Mouse (Mus musculus): ENCODE results near the gene Dbp. TPM values are rescaled to one million over a fixed set of nuclear protein-coding genes. Genes with fewer than 3 reads are reported as not detected.

The Dbp gene
- polyA plus RNA-seq, 1 experiment from 2014 or later, result 3.6 TPM

DNA sequence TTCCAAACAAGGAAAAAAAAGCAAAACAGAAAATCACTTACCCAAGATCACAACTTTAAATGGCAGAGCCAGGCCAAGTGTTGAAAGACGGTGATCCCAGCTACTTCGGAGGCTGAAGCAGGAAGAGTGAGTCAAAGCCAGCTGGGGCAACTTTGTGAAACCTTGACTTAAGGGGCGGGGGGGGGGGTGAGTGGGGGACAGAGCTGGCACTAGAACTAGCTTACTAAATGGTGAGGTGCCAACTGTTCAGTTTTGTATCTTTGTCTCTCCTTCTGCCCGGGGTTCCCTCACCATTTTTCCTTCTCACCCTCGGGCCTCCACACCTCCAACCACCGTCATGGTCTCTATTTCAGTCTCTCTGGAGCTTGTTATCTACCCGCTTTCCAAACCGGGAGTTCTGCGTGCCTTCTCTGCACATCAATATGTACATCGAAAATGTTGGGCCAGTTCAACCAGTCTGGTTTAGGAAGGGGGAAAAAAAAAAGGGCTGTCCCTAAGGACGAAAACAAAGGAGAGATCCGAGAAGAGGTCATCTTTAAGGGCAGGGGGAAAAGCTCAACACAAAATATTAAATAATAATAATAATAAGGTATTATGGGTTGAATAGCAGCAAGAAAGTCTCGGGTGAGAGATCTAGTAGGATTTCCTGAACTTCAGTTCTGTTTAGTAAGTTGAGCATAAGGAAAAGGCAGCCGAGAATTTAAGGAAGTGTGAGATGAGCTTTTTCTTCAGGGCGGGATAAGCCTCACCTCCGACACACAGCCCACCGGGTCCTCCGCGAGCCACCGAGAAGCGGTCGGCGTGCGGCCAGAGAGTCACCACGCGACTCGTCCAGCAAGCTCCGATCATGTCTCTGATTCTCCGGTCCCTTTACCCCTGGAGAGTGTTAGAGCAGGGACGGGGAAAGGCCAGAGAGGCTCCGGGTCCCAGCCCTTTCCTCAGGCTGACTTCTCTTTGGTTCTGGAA lies 12.3 kb downstream of the Dbp start:
- ATAC-seq (peak; percentile 20), DNase-seq (no peak)
- WGBS (ENCODE audit: insufficient replicate concordance), result 6% methylated on average over 31 of the region's 31 CpGs
- Histone ChIP-seq H3K9me3 (ENCODE audit: low read length) (no peaks in the 10 kb centered on the region), H3K27ac (ENCODE audit: low read depth) (peak overlapping the region; percentile 94), H3K4me2 (ENCODE audit: low read depth, low read length) (peak overlapping the region; percentile 89), H3K4me3 (ENCODE audit: low read depth, low read length) (peak overlapping the region; percentile 84), H3K9ac (replicated peaks) (peak overlapping the region; percentile 97), H3K4me1 (ENCODE audit: insufficient read depth) (peaks cover 48% of the 10 kb centered on the region), H3K36me3 (replicated peaks; ENCODE audit: insufficient read depth, low read length) (peaks cover 31% of the 10 kb centered on the region), H3K27me3 (ENCODE audit: insufficient read depth, low read length) (no peaks in the 10 kb centered on the region)
- TF ChIP-seq CTCF (IDR thresholded peaks at IDR 0.05; ENCODE audit: low read depth) (no peak), EP300 (IDR thresholded peaks at IDR 0.05; ENCODE audit: low read depth) (no peak)

DNA sequence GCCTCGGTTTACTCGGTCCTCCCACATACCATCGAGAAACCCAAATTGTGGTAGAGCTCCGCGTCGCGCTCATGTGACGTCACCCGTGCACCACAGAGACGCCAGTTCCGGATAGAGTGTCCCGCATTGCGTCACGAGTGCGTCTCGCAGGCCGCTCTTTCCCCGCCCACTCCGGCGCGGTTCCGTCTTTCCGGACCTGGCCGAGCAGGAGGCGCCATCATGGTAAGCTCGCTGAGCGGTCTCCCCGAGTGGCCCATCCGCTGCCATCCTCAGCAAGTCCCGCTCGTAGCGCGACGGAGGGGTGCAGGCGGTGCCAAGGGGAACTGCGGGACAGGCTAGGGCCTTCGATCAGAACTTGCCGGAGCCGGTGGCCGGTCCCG lies 13.0 kb downstream of the Dbp start, which contains the start of gene Sphk2:
Gene Sphk2, minus strand, starts transcription at position 85 of the 380 bp plus-strand sequence.
- ATAC-seq (peak; percentile 61), DNase-seq (peak; percentile 99)
- no peaks in the 10 kb centered on the region for H3K27me3 ChIP-seq (ENCODE audit: insufficient read depth, low read length)
- peak within 1 kb of the TSS; percentile 84 for H3K4me3 ChIP-seq (ENCODE audit: low read depth, low read length)
- WGBS (ENCODE audit: insufficient replicate concordance), result 2% methylated on average over 41 of the region's 41 CpGs
- H3K4me1 ChIP-seq (ENCODE audit: insufficient read depth), result peaks cover 43% of the 10 kb centered on the region
- TF ChIP-seq EP300 (IDR thresholded peaks at IDR 0.05; ENCODE audit: low read depth) (peak; percentile 79; the same call in 1 of the 2 replicates), CTCF (IDR thresholded peaks at IDR 0.05; ENCODE audit: low read depth) (peak; percentile 24)
- H3K9ac ChIP-seq (replicated peaks), result peak within 1 kb of the TSS; percentile 97
- H3K9me3 ChIP-seq (ENCODE audit: low read length), result no peaks in the 10 kb centered on the region
- H3K4me2 ChIP-seq (ENCODE audit: low read depth, low read length), result peak within 1 kb of the TSS; percentile 89
- H3K36me3 ChIP-seq (replicated peaks; ENCODE audit: insufficient read depth, low read length), result peaks cover 27% of the 10 kb centered on the region
- peak within 1 kb of the TSS; percentile 94 for H3K27ac ChIP-seq (ENCODE audit: low read depth)

GRCm38 (mm10) chr7:45718331-45718730 lies 13.4 kb downstream of the Dbp start:
- peaks cover 39% of the 10 kb centered on the region for H3K4me1 ChIP-seq (ENCODE audit: insufficient read depth)
- WGBS (ENCODE audit: insufficient replicate concordance), result 1% methylated on average over 20 of the region's 20 CpGs
- H3K9me3 ChIP-seq (ENCODE audit: low read length), result no peaks in the 10 kb centered on the region
- peak overlapping the region; percentile 84 for H3K4me3 ChIP-seq (ENCODE audit: low read depth, low read length)
- H3K4me2 ChIP-seq (ENCODE audit: low read depth, low read length), result peak overlapping the region; percentile 89
- no peaks in the 10 kb centered on the region for H3K27me3 ChIP-seq (ENCODE audit: insufficient read depth, low read length)
- TF ChIP-seq CTCF (IDR thresholded peaks at IDR 0.05; ENCODE audit: low read depth) (no peak), EP300 (IDR thresholded peaks at IDR 0.05; ENCODE audit: low read depth) (no peak)
- DNase-seq, result no peak
- no peak for ATAC-seq
- H3K27ac ChIP-seq (ENCODE audit: low read depth), result peak overlapping the region; percentile 94
- peak overlapping the region; percentile 97 for H3K9ac ChIP-seq (replicated peaks)
- peaks cover 24% of the 10 kb centered on the region for H3K36me3 ChIP-seq (replicated peaks; ENCODE audit: insufficient read depth, low read length)

DNA sequence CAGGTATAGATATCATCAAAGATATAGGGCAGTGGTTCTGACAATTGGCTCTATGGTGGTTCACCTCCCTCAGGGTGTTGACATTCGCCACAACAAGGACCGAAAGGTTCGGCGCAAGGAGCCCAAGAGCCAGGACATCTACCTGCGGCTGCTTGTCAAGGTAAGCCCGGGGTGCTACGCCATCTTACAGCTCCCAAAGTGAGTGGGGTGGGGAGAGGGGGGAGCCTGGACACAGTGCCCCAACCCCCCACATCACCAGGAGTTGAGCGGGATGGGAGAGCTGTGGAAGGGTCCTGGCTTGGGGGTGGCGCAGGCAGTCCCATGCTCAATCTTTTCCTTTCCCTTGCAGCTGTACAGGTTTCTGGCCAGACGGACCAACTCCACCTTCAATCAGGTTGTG lies 14.3 kb downstream of the Dbp start:
- Histone ChIP-seq H3K4me3 (ENCODE audit: low read depth, low read length) (peak overlapping the region; percentile 84), H3K4me2 (ENCODE audit: low read depth, low read length) (peak overlapping the region; percentile 89), H3K9ac (replicated peaks) (peak overlapping the region; percentile 97), H3K27me3 (ENCODE audit: insufficient read depth, low read length) (no peaks in the 10 kb centered on the region), H3K4me1 (ENCODE audit: insufficient read depth) (peaks cover 35% of the 10 kb centered on the region), H3K36me3 (replicated peaks; ENCODE audit: insufficient read depth, low read length) (peaks cover 21% of the 10 kb centered on the region), H3K27ac (ENCODE audit: low read depth) (peak overlapping the region; percentile 94; the same call in 1 of the 2 replicates), H3K9me3 (ENCODE audit: low read length) (no peaks in the 10 kb centered on the region)
- 68% methylated on average over 10 of the region's 10 CpGs for WGBS (ENCODE audit: insufficient replicate concordance)
- TF ChIP-seq EP300 (IDR thresholded peaks at IDR 0.05; ENCODE audit: low read depth) (no peak), CTCF (IDR thresholded peaks at IDR 0.05; ENCODE audit: low read depth) (no peak)
- DNase-seq, result no peak
- ATAC-seq, result no peak

DNA sequence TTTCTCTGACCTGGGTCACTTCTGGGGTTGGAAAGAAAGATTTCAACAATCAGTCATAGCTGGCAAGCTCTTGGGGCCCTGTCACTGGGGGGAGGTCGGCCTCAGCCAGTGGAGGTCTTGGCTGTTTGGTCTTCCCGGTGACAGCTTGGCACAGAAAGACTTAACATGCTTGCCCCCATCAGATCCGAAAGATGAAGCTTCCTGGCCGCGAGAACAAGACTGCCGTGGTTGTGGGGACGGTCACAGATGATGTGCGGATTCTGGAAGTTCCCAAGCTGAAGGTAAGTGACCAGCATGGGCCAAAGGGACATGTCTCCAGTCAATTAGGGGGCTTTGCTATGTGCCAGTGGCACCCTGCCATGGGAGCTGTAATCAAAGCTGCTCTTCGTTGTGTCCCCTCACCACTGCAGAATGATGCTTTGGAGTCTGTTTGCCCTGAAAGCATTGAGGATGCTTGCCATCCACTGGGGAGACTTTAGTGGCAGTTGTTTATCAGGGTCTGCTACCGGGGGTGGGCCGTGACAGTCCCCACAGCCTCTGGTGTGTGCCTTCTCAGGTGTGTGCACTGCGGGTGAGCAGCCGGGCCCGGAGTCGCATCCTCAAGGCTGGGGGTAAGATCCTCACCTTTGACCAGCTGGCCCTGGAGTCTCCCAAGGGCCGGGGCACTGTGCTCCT lies 15.0 kb downstream of the Dbp start:
- H3K4me3 ChIP-seq (ENCODE audit: low read depth, low read length), result no peak overlapping the region
- no peaks in the 10 kb centered on the region for H3K9me3 ChIP-seq (ENCODE audit: low read length)
- DNase-seq, result no peak
- H3K27me3 ChIP-seq (ENCODE audit: insufficient read depth, low read length), result no peaks in the 10 kb centered on the region
- ATAC-seq, result no peak
- peak overlapping the region; percentile 89 for H3K4me2 ChIP-seq (ENCODE audit: low read depth, low read length)
- 88% methylated on average over 15 of the region's 16 CpGs for WGBS (ENCODE audit: insufficient replicate concordance)
- peak overlapping the region; percentile 97 for H3K9ac ChIP-seq (replicated peaks)
- H3K27ac ChIP-seq (ENCODE audit: low read depth), result no peak overlapping the region
- peaks cover 21% of the 10 kb centered on the region for H3K36me3 ChIP-seq (replicated peaks; ENCODE audit: insufficient read depth, low read length)
- peaks cover 28% of the 10 kb centered on the region for H3K4me1 ChIP-seq (ENCODE audit: insufficient read depth)
- TF ChIP-seq CTCF (IDR thresholded peaks at IDR 0.05; ENCODE audit: low read depth) (no peak), EP300 (IDR thresholded peaks at IDR 0.05; ENCODE audit: low read depth) (no peak)

Measured in liver, postnatal 0 days (tissue).